Mouse (Mus musculus): ENCODE measurements around the gene Dpf2. TPM values are rescaled to one million over a fixed set of nuclear protein-coding genes. Genes with fewer than 3 reads are reported as not detected.

Dpf2 gene
- total RNA-seq, 2 experiments from 2014 or later, result 86.8 to 90.9 TPM

- no peak for DNase-seq
Measured at GRCm38 (mm10) chr19:5864710-5865398, 48.0 kb downstream of the Dpf2 start.

- no peak for DNase-seq
Measured at GRCm38 (mm10) chr19:5863776-5864175, 49.0 kb downstream of the Dpf2 start.

GRCm38 (mm10) chr19:5862335-5863085, 50.3 kb downstream of the Dpf2 start:
- DNase-seq, result no peak

GRCm38 (mm10) chr19:5856604-5857003, 56.2 kb downstream of the Dpf2 start:
- DNase-seq, result no peak

GRCm38 (mm10) chr19:5852035-5852722, 60.6 kb downstream of the Dpf2 start:
- no peak for DNase-seq

DNA sequence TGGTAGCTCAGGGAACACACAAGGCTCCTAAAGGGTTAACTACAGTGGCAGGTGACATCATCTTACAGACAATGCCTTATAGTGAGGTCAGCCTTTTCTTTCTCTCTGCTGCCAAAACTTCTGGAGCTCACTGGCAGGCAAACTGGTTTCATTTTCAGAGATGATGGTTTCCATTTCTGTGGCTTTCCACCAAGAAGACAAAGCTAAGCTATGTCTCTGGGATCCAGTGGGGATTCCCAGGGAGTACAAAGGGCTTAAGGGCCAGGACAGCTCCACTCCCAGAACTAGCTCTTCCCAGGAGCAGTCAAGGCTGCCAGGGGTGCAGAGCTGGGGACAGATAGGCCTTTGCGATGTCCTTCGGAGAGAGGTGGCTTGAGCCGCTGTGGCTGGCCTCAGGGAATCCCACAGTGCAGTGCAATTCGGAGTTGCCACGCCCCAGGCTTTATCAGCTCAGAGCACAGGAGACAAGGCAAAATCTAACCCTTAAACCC, 61.3 kb downstream of the Dpf2 start:
- DNase-seq, result no peak

GRCm38 (mm10) chr19:5850860-5851259, 62.0 kb downstream of the Dpf2 start:
- no peak for DNase-seq

GRCm38 (mm10) chr19:5849843-5850527, 62.8 kb downstream of the Dpf2 start:
- peak; percentile 97 for DNase-seq

- no peak for DNase-seq
Measured at GRCm38 (mm10) chr19:5848826-5849672, 63.8 kb downstream of the Dpf2 start.

GRCm38 (mm10) chr19:5848032-5848825, 64.6 kb downstream of the Dpf2 start:
- peak; percentile 59 for DNase-seq

DNA sequence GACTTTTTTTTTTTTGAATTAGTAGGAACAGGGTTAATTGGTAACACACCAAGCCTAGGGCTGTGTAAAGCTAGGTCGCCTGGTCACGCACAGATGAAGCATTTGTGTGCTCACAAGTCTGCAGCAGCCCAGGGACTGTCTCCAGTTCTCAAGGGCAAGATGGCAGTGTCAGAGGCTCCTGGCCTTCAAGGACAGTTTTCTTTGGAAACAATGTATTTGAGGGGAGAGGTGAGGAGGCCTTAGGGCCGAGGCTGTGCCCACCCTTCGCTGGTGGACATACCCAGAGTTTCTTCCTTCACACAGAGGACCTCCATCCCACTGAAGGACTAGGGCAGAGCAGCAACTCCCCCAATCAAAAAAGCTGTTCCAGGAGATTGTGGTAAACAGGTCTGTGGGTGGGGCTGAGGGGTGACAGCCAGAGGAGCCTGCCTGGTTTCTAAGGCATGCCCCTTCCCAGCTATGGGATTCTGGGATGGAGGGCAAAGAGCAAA, 65.5 kb downstream of the Dpf2 start:
- DNase-seq, result no peak

GRCm38 (mm10) chr19:5846557-5847305, 66.1 kb downstream of the Dpf2 start:
- DNase-seq, result peak; percentile 64

Other genes with a start within 250 kb of the Dpf2 start
- 10 to 100 TPM; 25.5 to 36.6 TPM for gene Sipa1, start 249.3 kb downstream of the Dpf2 start, total RNA-seq (2021)
- gene Map3k11, start 224.3 kb downstream of the Dpf2 start, total RNA-seq (2021), result 10 to 100 TPM; 19.3 to 25.0 TPM
- gene Pcnx3, start 224.1 kb downstream of the Dpf2 start, total RNA-seq (2021), result 10 to 100 TPM; 19.5 to 32.5 TPM
- gene Kcnk7, start 208.6 kb downstream of the Dpf2 start, total RNA-seq (2021), result not detected
- gene Ehbp1l1, start 186.7 kb downstream of the Dpf2 start, total RNA-seq (2021), result 100 to 1,000 TPM; 280 to 285 TPM
- gene Fam89b, start 183.4 kb downstream of the Dpf2 start, total RNA-seq (2021), result 10 to 100 TPM; 43.1 to 44.9 TPM
- 100 to 1,000 TPM in 1 of 2 experiments, 10 to 100 TPM in 1; 88.0 to 113 TPM for gene Ltbp3, start 172.1 kb downstream of the Dpf2 start, total RNA-seq (2021)
- 10 to 100 TPM; 56.0 to 59.6 TPM for gene Scyl1, start 141.6 kb downstream of the Dpf2 start, total RNA-seq (2021)
- 10 to 100 TPM in 1 of 2 experiments, 1 to 10 TPM in 1; 7.4 to 10.3 TPM for gene Frmd8, start 37.7 kb downstream of the Dpf2 start, total RNA-seq (2021)
- 1 to 10 TPM; 2.6 to 3.5 TPM for gene Slc25a45, start 35.2 kb downstream of the Dpf2 start, total RNA-seq (2021)
- gene Tigd3, start 18.9 kb downstream of the Dpf2 start, total RNA-seq (2021), result under 1 TPM; 0.82 to 0.95 TPM
- 10 to 100 TPM; 16.6 to 20.9 TPM for gene Cdc42ep2, start 11.8 kb upstream of the Dpf2 start, total RNA-seq (2021)
- gene Pola2, start 51.2 kb upstream of the Dpf2 start, total RNA-seq (2021), result 10 to 100 TPM; 13.7 to 18.7 TPM
- not detected for gene Slc22a20, start 73.1 kb upstream of the Dpf2 start, total RNA-seq (2021)
- gene Capn1, start 102.9 kb upstream of the Dpf2 start, total RNA-seq (2021), result 10 to 100 TPM; 78.1 to 83.8 TPM
- gene Syvn1, start 133.6 kb upstream of the Dpf2 start, total RNA-seq (2021), result 10 to 100 TPM; 18.4 to 22.1 TPM
- 10 to 100 TPM; 34.1 to 36.3 TPM for gene Mrpl49, start 144.8 kb upstream of the Dpf2 start, total RNA-seq (2021)
- 100 to 1,000 TPM; 669 to 708 TPM for gene Fau, start 144.8 kb upstream of the Dpf2 start, total RNA-seq (2021)
- 10 to 100 TPM; 10.6 to 11.0 TPM for gene Znhit2, start 148.2 kb upstream of the Dpf2 start, total RNA-seq (2021)
- gene Tm7sf2, start 155.4 kb upstream of the Dpf2 start, total RNA-seq (2021), result 1 to 10 TPM; 4.7 to 5.8 TPM
- 10 to 100 TPM; 23.1 to 29.4 TPM for gene Vps51, start 164.2 kb upstream of the Dpf2 start, total RNA-seq (2021)
- gene Tmem262, start 167.0 kb upstream of the Dpf2 start, total RNA-seq (2021), result not detected
- gene Gm28374, start 169.2 kb upstream of the Dpf2 start, total RNA-seq (2021), result not detected
- gene Zfpl1, start 171.9 kb upstream of the Dpf2 start, total RNA-seq (2021), result 10 to 100 TPM; 18.5 to 20.1 TPM
- 1 to 10 TPM; 3.5 to 4.1 TPM for gene Cdca5, start 172.0 kb upstream of the Dpf2 start, total RNA-seq (2021)
- gene AC131692.1, start 181.4 kb upstream of the Dpf2 start, total RNA-seq (2021), result under 1 TPM in 1 of 2 experiments, not detected in 1; 0.59 TPM
- gene Naaladl1, start 192.8 kb upstream of the Dpf2 start, total RNA-seq (2021), result under 1 TPM in 1 of 2 experiments, not detected in 1; 0.09 TPM
- gene Sac3d1, start 205.6 kb upstream of the Dpf2 start, total RNA-seq (2021), result 10 to 100 TPM; 12.4 to 13.9 TPM
- gene Snx15, start 215.3 kb upstream of the Dpf2 start, total RNA-seq (2021), result 10 to 100 TPM; 12.0 to 14.6 TPM
- under 1 TPM; 0.23 to 0.41 TPM for gene Batf2, start 228.0 kb upstream of the Dpf2 start, total RNA-seq (2021)
- 10 to 100 TPM; 56.4 to 65.4 TPM for gene Arl2, start 228.5 kb upstream of the Dpf2 start, total RNA-seq (2021)